Mouse (Mus musculus): ENCODE measurements around the gene Gtf2ird1. TPM values are rescaled to one million over a fixed set of nuclear protein-coding genes. Genes with fewer than 3 reads are reported as not detected.

The Gtf2ird1 gene
- total RNA-seq, 2 experiments from 2014 or later, result 46.9 to 47.0 TPM

GRCm38 (mm10) chr5:134473902-134474301 is 17.4 kb upstream of the Gtf2ird1 start:
- H3K27ac ChIP-seq, result no peak overlapping the region
- TF ChIP-seq CTCF (IDR thresholded peaks at IDR 0.05), result peak; percentile 62
- intact Hi-C loops (cut with DNase I), result no loop called here
- no peak overlapping the region for H3K4me3 ChIP-seq
- DNase-seq (ENCODE audit: extremely low spot score in 1 of 2, low spot score in 2 of 2), result no peak

GRCm38 (mm10) chr5:134470538-134471169 is 14.1 kb upstream of the Gtf2ird1 start:
- TF ChIP-seq CTCF (IDR thresholded peaks at IDR 0.05), result no peak
- intact Hi-C loops (cut with DNase I), result no loop called here
- DNase-seq (ENCODE audit: extremely low spot score in 1 of 2, low spot score in 2 of 2), result no peak
- Histone ChIP-seq H3K4me3 (no peak overlapping the region), H3K27ac (no peak overlapping the region)

- intact Hi-C loops (cut with DNase I), result loop anchor here (2.0 kb wide), 1 partner anchor 43 kb away; no protein-coding TSS in a partner anchor
- TF ChIP-seq CTCF (IDR thresholded peaks at IDR 0.05), result no peak
- Histone ChIP-seq H3K4me3 (no peak overlapping the region), H3K27ac (no peak overlapping the region)
- DNase-seq (ENCODE audit: extremely low spot score in 1 of 2, low spot score in 2 of 2), result no peak
Observed at GRCm38 (mm10) chr5:134469559-134470150, 13.1 kb upstream of the Gtf2ird1 start.

GRCm38 (mm10) chr5:134468158-134468765 is 11.7 kb upstream of the Gtf2ird1 start:
- Histone ChIP-seq H3K4me3 (no peak overlapping the region), H3K27ac (peak overlapping the region; percentile 80)
- intact Hi-C loops (cut with DNase I), result loop anchor here (2.0 kb wide), 1 partner anchor 41 kb away; no protein-coding TSS in a partner anchor
- no peak for TF ChIP-seq CTCF (IDR thresholded peaks at IDR 0.05)
- DNase-seq (ENCODE audit: extremely low spot score in 1 of 2, low spot score in 2 of 2), result peak in 1 of 2 experiments; percentile 34

- TF ChIP-seq CTCF (IDR thresholded peaks at IDR 0.05), result no peak
- no peak overlapping the region for H3K4me3 ChIP-seq
- DNase-seq (ENCODE audit: extremely low spot score in 1 of 2, low spot score in 2 of 2), result no peak
- intact Hi-C loops (cut with DNase I), result no loop called here
- no peak overlapping the region for H3K27ac ChIP-seq
Observed at GRCm38 (mm10) chr5:134467030-134467549, 10.6 kb upstream of the Gtf2ird1 start.

- H3K27ac ChIP-seq, result no peak overlapping the region
- no peak for TF ChIP-seq CTCF (IDR thresholded peaks at IDR 0.05)
- intact Hi-C loops (cut with DNase I), result no loop called here
- peak in 1 of 2 experiments; percentile 51 for DNase-seq (ENCODE audit: extremely low spot score in 1 of 2, low spot score in 2 of 2)
- no peak overlapping the region for H3K4me3 ChIP-seq
Observed at GRCm38 (mm10) chr5:134466296-134467029, 9.9 kb upstream of the Gtf2ird1 start.

GRCm38 (mm10) chr5:134465197-134465596 is 8.7 kb upstream of the Gtf2ird1 start:
- Histone ChIP-seq H3K4me3 (no peak overlapping the region), H3K27ac (no peak overlapping the region)
- intact Hi-C loops (cut with DNase I), result no loop called here
- TF ChIP-seq CTCF (IDR thresholded peaks at IDR 0.05), result no peak
- no peak for DNase-seq (ENCODE audit: extremely low spot score in 1 of 2, low spot score in 2 of 2)

GRCm38 (mm10) chr5:134464225-134464624 is 7.7 kb upstream of the Gtf2ird1 start:
- no peak overlapping the region for H3K27ac ChIP-seq
- DNase-seq (ENCODE audit: extremely low spot score in 1 of 2, low spot score in 2 of 2), result no peak
- intact Hi-C loops (cut with DNase I), result no loop called here
- TF ChIP-seq CTCF (IDR thresholded peaks at IDR 0.05), result no peak
- no peak overlapping the region for H3K4me3 ChIP-seq

GRCm38 (mm10) chr5:134462731-134463130 is 6.2 kb upstream of the Gtf2ird1 start:
- TF ChIP-seq CTCF (IDR thresholded peaks at IDR 0.05), result no peak
- Histone ChIP-seq H3K4me3 (no peak overlapping the region), H3K27ac (no peak overlapping the region)
- intact Hi-C loops (cut with DNase I), result no loop called here
- DNase-seq (ENCODE audit: extremely low spot score in 1 of 2, low spot score in 2 of 2), result no peak

- H3K27ac ChIP-seq, result no peak overlapping the region
- DNase-seq (ENCODE audit: extremely low spot score in 1 of 2, low spot score in 2 of 2), result no peak
- no peak overlapping the region for H3K4me3 ChIP-seq
- TF ChIP-seq CTCF (IDR thresholded peaks at IDR 0.05), result no peak
- intact Hi-C loops (cut with DNase I), result no loop called here
Observed at GRCm38 (mm10) chr5:134462316-134462715, 5.8 kb upstream of the Gtf2ird1 start.

GRCm38 (mm10) chr5:134460546-134460945 is 4.0 kb upstream of the Gtf2ird1 start:
- no peak for TF ChIP-seq CTCF (IDR thresholded peaks at IDR 0.05)
- no peak overlapping the region for H3K27ac ChIP-seq
- no peak for DNase-seq (ENCODE audit: extremely low spot score in 1 of 2, low spot score in 2 of 2)
- no peak overlapping the region for H3K4me3 ChIP-seq
- intact Hi-C loops (cut with DNase I), result no loop called here

- intact Hi-C loops (cut with DNase I), result no loop called here
- TF ChIP-seq CTCF (IDR thresholded peaks at IDR 0.05), result no peak; the same call in 1 of the 2 replicates
- no peak for DNase-seq (ENCODE audit: extremely low spot score in 1 of 2, low spot score in 2 of 2)
- H3K4me3 ChIP-seq, result no peak overlapping the region
- no peak overlapping the region for H3K27ac ChIP-seq
Observed at GRCm38 (mm10) chr5:134459096-134459495, 2.6 kb upstream of the Gtf2ird1 start.
